Mouse (Mus musculus): ENCODE results near the gene Anapc11. TPM values are rescaled to one million over a fixed set of nuclear protein-coding genes. Genes with fewer than 3 reads are reported as not detected.

Anapc11 gene
- total RNA-seq (2014; rRNA removed; ENCODE audit: low replicate concordance) (41.1 and 43.4 TPM in 2 replicates), polyA plus RNA-seq (2015; fragmentation: Nextera tagmentation; extraction: Ambion mirVana) (163 and 185 TPM in 2 replicates)

- no peaks in the 10 kb centered on the region for H3K27me3 ChIP-seq (ENCODE audit: control insufficient read depth, insufficient read depth, low read length)
Observed at GRCm38 (mm10) chr11:120598283-120598989, at the start of gene Anapc11, which contains the start of gene Alyref. Gene Anapc11, plus strand, starts transcription at chr11:120598421. Gene Alyref, minus strand, starts transcription at chr11:120598365.

DNA sequence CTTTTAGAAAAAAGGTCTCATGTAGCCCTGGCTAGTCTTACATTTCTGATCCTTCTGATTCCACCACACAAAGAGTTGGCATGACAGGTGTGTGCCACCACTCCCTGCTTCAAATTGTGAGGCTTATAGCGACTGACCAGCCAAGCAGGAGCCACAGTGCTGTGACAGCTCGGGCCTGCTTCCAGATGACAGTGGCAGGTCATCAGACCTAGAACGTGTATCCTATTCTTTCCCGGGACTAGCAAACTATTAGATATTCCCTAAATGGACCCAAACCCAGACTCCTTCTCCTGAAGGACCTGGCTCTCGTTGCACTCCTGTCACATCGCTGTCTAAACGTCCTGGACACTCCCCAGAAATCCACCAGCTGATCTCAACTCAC lies 49.4 kb upstream of the Anapc11 start:
- Histone ChIP-seq H3K9ac (replicated peaks; ENCODE audit: low read depth, low read length) (peak overlapping the region; percentile 97), H3K27me3 (ENCODE audit: control insufficient read depth, insufficient read depth, low read length) (no peaks in the 10 kb centered on the region), H3K4me3 (ENCODE audit: low read depth, low read length) (peak overlapping the region; percentile 94), H3K4me1 (ENCODE audit: control insufficient read depth, insufficient read depth) (peaks cover 22% of the 10 kb centered on the region), H3K27ac (ENCODE audit: low read depth) (peak overlapping the region; percentile 95), H3K4me2 (ENCODE audit: low read depth, low read length) (peak overlapping the region; percentile 92), H3K9me3 (replicated peaks; ENCODE audit: control insufficient read depth, low read length) (no peaks in the 10 kb centered on the region), H3K36me3 (replicated peaks; ENCODE audit: control insufficient read depth, insufficient read depth, low read length) (peaks cover 10% of the 10 kb centered on the region)
- no peak for DNase-seq (ENCODE audit: low spot score)
- WGBS = 7% methylated on average over 7 of the region's 7 CpGs
- no peak for ATAC-seq (ENCODE audit: insufficient read depth, low read depth)
- TF ChIP-seq EP300 (IDR thresholded peaks at IDR 0.05; ENCODE audit: low read depth) (no peak), CTCF (IDR thresholded peaks at IDR 0.05; ENCODE audit: low read depth) (no peak)

More at GRCm38 (mm10) chr11:120598283-120598989, at the start of gene Anapc11, which contains the start of gene Alyref:
- H3K4me1 ChIP-seq (ENCODE audit: control insufficient read depth, insufficient read depth) = peaks cover 12% of the 10 kb centered on the region
- H3K27ac ChIP-seq (ENCODE audit: low read depth) = peak within 1 kb of the TSS; percentile 90
- peak within 1 kb of the TSS; percentile 89 for H3K4me3 ChIP-seq (ENCODE audit: low read depth, low read length)
- under 1% methylated on average over 87 of the region's 88 CpGs for WGBS
- peak; percentile 97 for ATAC-seq (ENCODE audit: insufficient read depth, low read depth)
- H3K36me3 ChIP-seq (replicated peaks; ENCODE audit: control insufficient read depth, insufficient read depth, low read length) = peaks cover 59% of the 10 kb centered on the region
- H3K4me2 ChIP-seq (ENCODE audit: low read depth, low read length) = peak within 1 kb of the TSS; percentile 92
- no peaks in the 10 kb centered on the region for H3K9me3 ChIP-seq (replicated peaks; ENCODE audit: control insufficient read depth, low read length)
- TF ChIP-seq CTCF (IDR thresholded peaks at IDR 0.05; ENCODE audit: low read depth) (no peak), EP300 (IDR thresholded peaks at IDR 0.05; ENCODE audit: low read depth) (peak; percentile 82; the same call in 1 of the 2 replicates)
- peak; percentile 94 for DNase-seq (ENCODE audit: low spot score)
- H3K9ac ChIP-seq (replicated peaks; ENCODE audit: low read depth, low read length) = peak within 1 kb of the TSS; percentile 97

DNA sequence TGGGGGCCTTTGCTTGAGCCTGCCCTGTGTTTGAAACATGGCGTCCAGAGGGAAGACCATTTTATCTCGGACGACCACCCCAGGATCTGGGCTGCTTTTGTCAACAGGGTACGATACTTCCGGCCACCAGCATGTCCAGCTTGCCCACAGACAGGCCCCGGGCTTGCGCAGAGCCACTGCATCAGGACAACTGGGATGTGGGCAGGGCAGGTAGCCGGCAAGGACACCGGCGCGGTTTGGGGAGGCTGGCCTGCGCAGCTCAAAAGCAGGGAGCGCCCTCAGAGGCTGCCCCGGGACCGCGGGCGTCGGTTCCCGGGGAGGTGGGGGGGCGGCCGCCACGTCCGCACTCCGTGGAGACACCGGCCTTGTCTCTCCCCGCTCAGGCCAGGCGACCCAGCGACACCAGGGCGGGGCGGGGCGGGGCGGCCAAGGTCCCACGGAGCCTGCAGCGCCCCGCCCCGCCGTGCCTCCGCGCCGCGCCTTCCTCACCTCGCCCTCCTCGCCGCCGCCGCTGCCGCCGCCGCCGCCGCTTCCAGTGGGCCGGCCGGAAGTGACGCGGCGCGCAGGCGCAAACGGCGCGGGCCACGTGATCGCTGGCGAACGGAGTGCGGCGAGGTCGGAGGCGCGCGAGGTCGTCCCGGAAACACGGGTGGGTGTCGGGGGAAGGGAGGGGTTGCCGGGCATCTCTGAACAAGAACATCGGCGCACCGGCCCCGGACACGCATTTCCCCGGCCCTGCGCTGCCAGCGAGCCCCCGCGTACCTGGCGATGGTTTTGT lies 48.9 kb upstream of the Anapc11 start, which contains the start of gene Mcrip1:
Gene Mcrip1, minus strand, starts transcription at position 560 of the 778 bp plus-strand sequence.
- Histone ChIP-seq H3K4me1 (ENCODE audit: control insufficient read depth, insufficient read depth) (peaks cover 22% of the 10 kb centered on the region), H3K27ac (ENCODE audit: low read depth) (peak within 1 kb of the TSS; percentile 95), H3K36me3 (replicated peaks; ENCODE audit: control insufficient read depth, insufficient read depth, low read length) (peaks cover 4% of the 10 kb centered on the region), H3K4me3 (ENCODE audit: low read depth, low read length) (peak within 1 kb of the TSS; percentile 94), H3K4me2 (ENCODE audit: low read depth, low read length) (peak within 1 kb of the TSS; percentile 92), H3K9me3 (replicated peaks; ENCODE audit: control insufficient read depth, low read length) (no peaks in the 10 kb centered on the region), H3K9ac (replicated peaks; ENCODE audit: low read depth, low read length) (peak within 1 kb of the TSS; percentile 97), H3K27me3 (ENCODE audit: control insufficient read depth, insufficient read depth, low read length) (no peaks in the 10 kb centered on the region)
- ATAC-seq (ENCODE audit: insufficient read depth, low read depth) (peak; percentile 89), DNase-seq (ENCODE audit: low spot score) (peak; percentile 89)
- no peak for TF ChIP-seq CTCF (IDR thresholded peaks at IDR 0.05; ENCODE audit: low read depth)
- no peak for TF ChIP-seq EP300 (IDR thresholded peaks at IDR 0.05; ENCODE audit: low read depth)
- WGBS = under 1% methylated on average over 72 of the region's 87 CpGs

- H3K9me3 ChIP-seq (replicated peaks; ENCODE audit: control insufficient read depth, low read length) = no peaks in the 10 kb centered on the region
- DNase-seq (ENCODE audit: low spot score) (no peak), ATAC-seq (ENCODE audit: insufficient read depth, low read depth) (no peak)
- H3K4me3 ChIP-seq (ENCODE audit: low read depth, low read length) = peak overlapping the region; percentile 94
- H3K36me3 ChIP-seq (replicated peaks; ENCODE audit: control insufficient read depth, insufficient read depth, low read length) = no peaks in the 10 kb centered on the region
- no peaks in the 10 kb centered on the region for H3K27me3 ChIP-seq (ENCODE audit: control insufficient read depth, insufficient read depth, low read length)
- H3K9ac ChIP-seq (replicated peaks; ENCODE audit: low read depth, low read length) = peak overlapping the region; percentile 97
- H3K4me1 ChIP-seq (ENCODE audit: control insufficient read depth, insufficient read depth) = peaks cover 22% of the 10 kb centered on the region
- TF ChIP-seq EP300 (IDR thresholded peaks at IDR 0.05; ENCODE audit: low read depth) = no peak
- TF ChIP-seq CTCF (IDR thresholded peaks at IDR 0.05; ENCODE audit: low read depth) = no peak
- 70% methylated on average over 11 of the region's 11 CpGs for WGBS
- peak overlapping the region; percentile 95 for H3K27ac ChIP-seq (ENCODE audit: low read depth)
- peak overlapping the region; percentile 92 for H3K4me2 ChIP-seq (ENCODE audit: low read depth, low read length)
Observed at GRCm38 (mm10) chr11:120549986-120550809, 48.0 kb upstream of the Anapc11 start.
